In genomic region chr12:70452143-70452542, GRCm38 (mm10) we compare ENCODE assay signal across 7 mouse cellular contexts. TPM values are rescaled to one million over a fixed set of nuclear protein-coding genes. Genes with fewer than 3 reads are reported as not detected.
A peak's percentile ranks its signal among the peaks of the same experiment; 100 is the strongest.
DNase-seq lines count a peak whose midpoint lies in the region; ATAC-seq and TF ChIP-seq lines count a peak whose summit lies in the region.

No protein-coding gene starts in this region.

- H3K36me3 ChIP-seq in E14TG2a.4 (ENCODE audit: insufficient read depth, low read length), result peaks cover 4% of the 10 kb centered on the region
- H3K36me3 ChIP-seq in forebrain, embryonic 15.5 days, result no peaks in the 10 kb centered on the region
- H3K36me3 ChIP-seq in liver, embryonic 14.5 days (replicated peaks; ENCODE audit: control insufficient read depth, insufficient read depth, low read depth), result peaks cover 14% of the 10 kb centered on the region

- ATAC-seq in forebrain, embryonic 15.5 days (replicated peaks), result no peak
- ATAC-seq in liver, embryonic 14.5 days (ENCODE audit: insufficient read depth), result peak; percentile 75

- H3K4me3 ChIP-seq in E14TG2a.4 (replicated peaks; ENCODE audit: low read length), result peak overlapping the region; percentile 86; the same call in 1 of the 2 replicates
- peak overlapping the region; percentile 83 for H3K4me3 ChIP-seq in forebrain, embryonic 15.5 days
- H3K4me3 ChIP-seq in liver, embryonic 14.5 days (ENCODE audit: insufficient read depth in 1 of 2, low read depth in 2 of 2, low read length in 2 of 2), result peak overlapping the region; percentile 75 to 82

- peaks cover 12% of the 10 kb centered on the region; the same call in 1 of the 2 replicates for H3K4me1 ChIP-seq in E14TG2a.4 (replicated peaks; ENCODE audit: low read depth, low read length)
- peaks cover 23% of the 10 kb centered on the region for H3K4me1 ChIP-seq in forebrain, embryonic 15.5 days
- peaks cover 36 to 39% of the 10 kb centered on the region in 2 experiments for H3K4me1 ChIP-seq in liver, embryonic 14.5 days (replicated peaks; ENCODE audit: control insufficient read depth in 2 of 2, insufficient read depth in 2 of 2, low read length in 1 of 2)

- peaks cover 10% of the 10 kb centered on the region for H3K27me3 ChIP-seq in E14TG2a.4 (ENCODE audit: insufficient read depth, low read length)
- no peaks in the 10 kb centered on the region for H3K27me3 ChIP-seq in forebrain, embryonic 15.5 days
- no peaks in the 10 kb centered on the region for H3K27me3 ChIP-seq in liver, embryonic 14.5 days (ENCODE audit: control insufficient read depth, insufficient read depth, low read length)

- peak; percentile 95 for TF ChIP-seq EP300 in liver, embryonic 14.5 days (IDR thresholded peaks at IDR 0.05; ENCODE audit: low read depth)

- no peak overlapping the region for H3K27ac ChIP-seq in forebrain, embryonic 15.5 days (replicated peaks)
- peak overlapping the region; percentile 99 for H3K27ac ChIP-seq in liver, embryonic 14.5 days

- no peaks in the 10 kb centered on the region for H3K9me3 ChIP-seq in E14TG2a.4 (ENCODE audit: low read length)
- H3K9me3 ChIP-seq in forebrain, embryonic 15.5 days, result no peaks in the 10 kb centered on the region
- H3K9me3 ChIP-seq in liver, embryonic 14.5 days (ENCODE audit: control insufficient read depth, low read length), result no peaks in the 10 kb centered on the region

- H3K4me2 ChIP-seq in forebrain, embryonic 15.5 days (replicated peaks), result peak overlapping the region; percentile 68
- peak overlapping the region; percentile 99 for H3K4me2 ChIP-seq in liver, embryonic 14.5 days (ENCODE audit: low read depth)

- H3K9ac ChIP-seq in forebrain, embryonic 15.5 days (replicated peaks), result peak overlapping the region; percentile 84; the same call in 1 of the 2 replicates
- H3K9ac ChIP-seq in liver, embryonic 14.5 days (replicated peaks), result peak overlapping the region; percentile 92

- no peak for TF ChIP-seq CTCF in E14TG2a.4 (conservative IDR thresholded peaks at IDR 0.05; ENCODE audit: low read length)
- no peak for TF ChIP-seq CTCF in liver, embryonic 14.5 days (IDR thresholded peaks at IDR 0.05; ENCODE audit: low read depth)

- intact Hi-C loops in left cerebral cortex, postnatal 4 days (cut with DNase I), result no loop called here

- WGBS in forebrain, embryonic 15.5 days, result 87% methylated on average over 2 of the region's 2 CpGs
- 8% methylated on average over 2 of the region's 2 CpGs for WGBS in liver, embryonic 14.5 days (ENCODE audit: insufficient replicate concordance)

- DNase-seq in 416B (ENCODE audit: low read depth), result peak; percentile 50
- peak; percentile 87 to 90 (median 88) for DNase-seq in liver, embryonic 14.5 days (ENCODE audit: low read depth in 3 of 3, low spot score in 3 of 3)
- no peak for DNase-seq in left cerebral cortex, adult 9 months (ENCODE audit: low spot score in 2 of 2)
- no peak for DNase-seq in left cerebral cortex, postnatal 4 days
- no peak for DNase-seq in Muller cell, postnatal 12 days (ENCODE audit: inconsistent ontology term)

RNA-seq across cellular contexts. Expression of gene Tmx1, which starts 0.8 kb away (rescaled TPM):
- polyA plus RNA-seq in forebrain, embryonic 15.5 days (2015; fragmentation: Nextera tagmentation; extraction: Ambion mirVana), result 118 and 130 TPM in 2 replicates
- polyA plus RNA-seq in liver, embryonic 14.5 days (2012; rRNA removed), result 19.7 and 32.9 TPM in 2 replicates
- polyA plus RNA-seq in liver, embryonic 14.5 days (2014; fragmentation: Nextera tagmentation; extraction: Ambion mirVana), result 86.2 and 87.8 TPM in 2 replicates
- 10 to 100 TPM; 41.3 to 41.8 TPM for total RNA-seq in left cerebral cortex, postnatal 4 days (2021)

Comparison
In these comparisons a context has a peak if more than half of its experiments do, and no peak if none do; other contexts are left out.
1. DNase-seq: peak in 416B (single experiment) and liver, embryonic 14.5 days (3 of 3); none in left cerebral cortex, adult 9 months (0 of 2), left cerebral cortex, postnatal 4 days (single experiment) and Muller cell, postnatal 12 days (single experiment).
2. Peak in every context shown above with its lines, with median percentiles within 50 percentile points of each other: H3K4me3 ChIP-seq.